In genomic region chr5:30161836-30162235, GRCm38 (mm10) we compare ENCODE assay signal across 28 mouse cellular contexts. TPM values are rescaled to one million over a fixed set of nuclear protein-coding genes. Genes with fewer than 3 reads are reported as not detected.
DNase-seq lines count a peak whose midpoint lies in the region; ATAC-seq and TF ChIP-seq lines count a peak whose summit lies in the region.
"Had no signal": no experiment of that assay in that cellular context is flagged by ENCODE, and none has a peak within 500 bp of the region (broad histone marks: within the 10 kb centered on the region; RNA-seq: fewer than 3 reads in every experiment).

No protein-coding gene starts in this region.

- H3K36me3 ChIP-seq in heart, adult 2 months (ENCODE audit: control insufficient read depth, insufficient read depth, low read length), result peaks cover 35% of the 10 kb centered on the region
- no peaks in the 10 kb centered on the region for H3K36me3 ChIP-seq in intestine, embryonic 15.5 days
- no peaks in the 10 kb centered on the region for H3K36me3 ChIP-seq in intestine, postnatal 0 days (ENCODE audit: control insufficient read depth, insufficient read depth)
- H3K36me3 ChIP-seq in midbrain, embryonic 10.5 days, result peaks cover 11% of the 10 kb centered on the region; the same call in 1 of the 2 replicates

- H3K4me2 ChIP-seq in intestine, embryonic 15.5 days (replicated peaks), result no peak overlapping the region
- peak overlapping the region; percentile 44; the same call in 1 of the 2 replicates for H3K4me2 ChIP-seq in intestine, postnatal 0 days (replicated peaks; ENCODE audit: low read depth)
- H3K4me2 ChIP-seq: embryonic facial prominence, embryonic 13.5 days; embryonic facial prominence, embryonic 15.5 days; forebrain, embryonic 12.5 days had no signal

- intact Hi-C loops in heart, adult 2 months (cut with DNase I), result no loop called here

- peak; percentile 68 for ATAC-seq in intestine, embryonic 15.5 days
- peak; percentile 70 for ATAC-seq in intestine, postnatal 0 days
- ATAC-seq: forebrain, embryonic 14.5 days; forebrain, embryonic 16.5 days had no signal

- no peak for TF ChIP-seq POLR2A in heart, adult 2 months (IDR thresholded peaks at IDR 0.05; ENCODE audit: insufficient read depth, low read depth, low read length)

- H3K4me3 ChIP-seq in heart, adult 2 months, result no peak overlapping the region
- no peak overlapping the region for H3K4me3 ChIP-seq in intestine, embryonic 15.5 days (replicated peaks)
- H3K4me3 ChIP-seq in intestine, postnatal 0 days (ENCODE audit: low read depth, low read length), result no peak overlapping the region
- H3K4me3 ChIP-seq in midbrain, embryonic 10.5 days, result no peak overlapping the region
- H3K4me3 ChIP-seq: embryonic facial prominence, embryonic 13.5 days; embryonic facial prominence, embryonic 15.5 days; erythroblast, embryonic 14.5 days; forebrain, embryonic 10.5 days; forebrain, embryonic 12.5 days had no signal

- TF ChIP-seq CTCF in heart, adult 2 months (IDR thresholded peaks at IDR 0.05), result no peak
- TF ChIP-seq CTCF in intestine, postnatal 0 days (IDR thresholded peaks at IDR 0.05; ENCODE audit: low read depth), result no peak

- no peaks in the 10 kb centered on the region for H3K9me3 ChIP-seq in intestine, embryonic 15.5 days
- H3K9me3 ChIP-seq in intestine, postnatal 0 days (ENCODE audit: control insufficient read depth), result no peaks in the 10 kb centered on the region
- no peaks in the 10 kb centered on the region for H3K9me3 ChIP-seq in midbrain, embryonic 10.5 days (replicated peaks)
- H3K9me3 ChIP-seq: embryonic facial prominence, embryonic 13.5 days; embryonic facial prominence, embryonic 15.5 days; forebrain, embryonic 10.5 days; forebrain, embryonic 12.5 days had no signal

- peaks cover 4% of the 10 kb centered on the region for H3K4me1 ChIP-seq in heart, adult 2 months (ENCODE audit: control insufficient read depth, insufficient read depth, low read length)
- H3K4me1 ChIP-seq in intestine, embryonic 15.5 days (replicated peaks), result no peaks in the 10 kb centered on the region
- H3K4me1 ChIP-seq in intestine, postnatal 0 days (replicated peaks; ENCODE audit: control insufficient read depth, insufficient read depth, low read length), result 0 out of 2 replicates have a peak, but pooled peaks cover 9% of the 10 kb centered on the region
- 0 out of 2 replicates have a peak, but pooled peaks cover 3% of the 10 kb centered on the region for H3K4me1 ChIP-seq in midbrain, embryonic 10.5 days
- H3K4me1 ChIP-seq: embryonic facial prominence, embryonic 13.5 days; embryonic facial prominence, embryonic 15.5 days; forebrain, embryonic 12.5 days had no signal

- no peak for DNase-seq in heart, adult 2 months
- DNase-seq in heart, adult 8-10 months (ENCODE audit: low spot score), result no peak
- no peak for DNase-seq in adrenal gland, postnatal 36 days
- DNase-seq in midbrain, embryonic 10.5 days (ENCODE audit: low spot score), result no peak
- DNase-seq: adrenal gland, adult 2 months; adrenal gland, postnatal 10 days; adrenal gland, postnatal 25 days; cerebellum, adult 11 months; cerebellum, adult 18-20 months; cerebellum, adult 8-10 months; cerebellum, adult 9-11 months; cerebellum, postnatal 14 days; cerebellum, postnatal 36 days; embryo, embryonic 11 days had no signal

- H3K79me2 ChIP-seq in heart, adult 2 months (replicated peaks; ENCODE audit: control insufficient read depth, insufficient read depth, low read length), result peaks cover 4% of the 10 kb centered on the region

- H3K9ac ChIP-seq in heart, adult 2 months (ENCODE audit: low read depth, low read length), result no peak overlapping the region
- H3K9ac ChIP-seq in intestine, embryonic 15.5 days, result no peak overlapping the region
- no peak overlapping the region for H3K9ac ChIP-seq in intestine, postnatal 0 days (ENCODE audit: low read depth, low read length)
- H3K9ac ChIP-seq: embryonic facial prominence, embryonic 13.5 days; embryonic facial prominence, embryonic 15.5 days; forebrain, embryonic 12.5 days had no signal

- no peak for TF ChIP-seq EP300 in heart, adult 2 months (IDR thresholded peaks at IDR 0.05; ENCODE audit: insufficient read depth, low read depth, low read length)

- WGBS in heart, adult 2 months, result 62% methylated on average over 1 of the region's 1 CpGs
- WGBS in intestine, embryonic 15.5 days, result 66% methylated on average over 1 of the region's 1 CpGs
- 38% methylated on average over 1 of the region's 1 CpGs for WGBS in intestine, postnatal 0 days
- WGBS in midbrain, embryonic 10.5 days, result 94% methylated on average over 1 of the region's 1 CpGs

- no peaks in the 10 kb centered on the region for H3K27me3 ChIP-seq in heart, adult 2 months (ENCODE audit: control insufficient read depth, insufficient read depth, low read length)
- H3K27me3 ChIP-seq in intestine, embryonic 15.5 days (replicated peaks), result no peaks in the 10 kb centered on the region
- no peaks in the 10 kb centered on the region for H3K27me3 ChIP-seq in intestine, postnatal 0 days (replicated peaks; ENCODE audit: control insufficient read depth, insufficient read depth, low read length)
- no peaks in the 10 kb centered on the region for H3K27me3 ChIP-seq in midbrain, embryonic 10.5 days (ENCODE audit: low read depth, poor library complexity, severe bottlenecking)
- H3K27me3 ChIP-seq: embryonic facial prominence, embryonic 13.5 days; embryonic facial prominence, embryonic 15.5 days; forebrain, embryonic 12.5 days had no signal

- peak overlapping the region; percentile 98 for H3K27ac ChIP-seq in heart, adult 2 months
- peak overlapping the region; percentile 23; the same call in 1 of the 2 replicates for H3K27ac ChIP-seq in intestine, embryonic 15.5 days
- peak overlapping the region; percentile 70 for H3K27ac ChIP-seq in intestine, postnatal 0 days (ENCODE audit: low read depth, low read length)
- H3K27ac ChIP-seq in midbrain, embryonic 10.5 days (replicated peaks), result no peak overlapping the region
- H3K27ac ChIP-seq: embryonic facial prominence, embryonic 13.5 days; embryonic facial prominence, embryonic 15.5 days; forebrain, embryonic 10.5 days; forebrain, embryonic 12.5 days had no signal

RNA-seq across cellular contexts. Expression of gene Hadhb, which starts 6.8 kb away (rescaled TPM):
- 1,000 to 10,000 TPM; 1,981 to 2,338 TPM for total RNA-seq in heart, adult 2 months (2021)
- polyA plus RNA-seq in heart, adult 2 months (2012; rRNA removed), result 1,187 and 1,731 TPM in 2 replicates
- total RNA-seq in heart, adult 8-10 months (2022), result 1,000 to 10,000 TPM; 2,312 to 2,801 (median 2,464) TPM
- 246 and 269 TPM in 2 replicates for polyA plus RNA-seq in intestine, embryonic 15.5 days (2015; fragmentation: Nextera tagmentation; extraction: Ambion mirVana)
- polyA plus RNA-seq in intestine, postnatal 0 days (2015; fragmentation: Nextera tagmentation; extraction: Ambion mirVana), result 392 and 420 TPM in 2 replicates
- total RNA-seq in adrenal gland, postnatal 36 days (2021), result 100 to 1,000 TPM; 827 to 996 TPM
- polyA plus RNA-seq in midbrain, embryonic 10.5 days (2016; fragmentation: Nextera tagmentation; extraction: Ambion mirVana), result 104 and 106 TPM in 2 replicates

RNA-seq across cellular contexts. Expression of gene Hadha, which starts 6.9 kb away (rescaled TPM):
- 1,000 to 10,000 TPM; 1,174 to 1,333 TPM for total RNA-seq in heart, adult 2 months (2021)
- 367 and 592 TPM in 2 replicates for polyA plus RNA-seq in heart, adult 2 months (2012; rRNA removed)
- total RNA-seq in heart, adult 8-10 months (2022), result 1,000 to 10,000 TPM; 1,298 to 1,376 (median 1,346) TPM
- polyA plus RNA-seq in intestine, embryonic 15.5 days (2015; fragmentation: Nextera tagmentation; extraction: Ambion mirVana), result 178 and 193 TPM in 2 replicates
- 301 and 307 TPM in 2 replicates for polyA plus RNA-seq in intestine, postnatal 0 days (2015; fragmentation: Nextera tagmentation; extraction: Ambion mirVana)
- total RNA-seq in adrenal gland, postnatal 36 days (2021), result 100 to 1,000 TPM; 505 to 525 TPM
- polyA plus RNA-seq in midbrain, embryonic 10.5 days (2016; fragmentation: Nextera tagmentation; extraction: Ambion mirVana), result 101 and 115 TPM in 2 replicates

RNA-seq across cellular contexts. Expression of gene Adgrf3, which starts 43.7 kb away (rescaled TPM):
- total RNA-seq in heart, adult 2 months (2021), result under 1 TPM in 1 of 2 experiments, not detected in 1; 0.20 TPM
- 0.12 and 0.20 TPM in 2 replicates for polyA plus RNA-seq in heart, adult 2 months (2012; rRNA removed)
- total RNA-seq in heart, adult 8-10 months (2022), result under 1 TPM in 1 of 4 experiments, not detected in 3; 0.57 TPM
- 0.19 and 0.38 TPM in 2 replicates for polyA plus RNA-seq in intestine, embryonic 15.5 days (2015; fragmentation: Nextera tagmentation; extraction: Ambion mirVana)
- 0.07 TPM in 1 of 2 replicates, not detected in the other for polyA plus RNA-seq in intestine, postnatal 0 days (2015; fragmentation: Nextera tagmentation; extraction: Ambion mirVana)
- total RNA-seq in adrenal gland, postnatal 36 days (2021), result not detected
- 0.05 TPM in 1 of 2 replicates, not detected in the other for polyA plus RNA-seq in midbrain, embryonic 10.5 days (2016; fragmentation: Nextera tagmentation; extraction: Ambion mirVana)
- total RNA-seq: adrenal gland, adult 2 months; adrenal gland, postnatal 25 days; common myeloid progenitor, adult 5-6 weeks had no signal
- polyA plus RNA-seq: adrenal gland, adult 2 months; C2C12; embryonic facial prominence, embryonic 11.5 days; embryonic facial prominence, embryonic 13.5 days; erythroblast, embryonic 14.5 days; forebrain, embryonic 10.5 days; forebrain, embryonic 12.5 days; forebrain, embryonic 14.5 days; forebrain, embryonic 16.5 days had no signal

RNA-seq across cellular contexts. Expression of gene 3110082J24Rik, which starts 56.0 kb away (rescaled TPM):
- not detected for total RNA-seq in heart, adult 2 months (2021)
- not detected in 2 replicates for polyA plus RNA-seq in heart, adult 2 months (2012; rRNA removed)
- not detected for total RNA-seq in heart, adult 8-10 months (2022)
- not detected in 2 replicates for polyA plus RNA-seq in intestine, embryonic 15.5 days (2015; fragmentation: Nextera tagmentation; extraction: Ambion mirVana)
- not detected in 2 replicates for polyA plus RNA-seq in intestine, postnatal 0 days (2015; fragmentation: Nextera tagmentation; extraction: Ambion mirVana)
- total RNA-seq in adrenal gland, postnatal 36 days (2021), result not detected
- polyA plus RNA-seq in midbrain, embryonic 10.5 days (2016; fragmentation: Nextera tagmentation; extraction: Ambion mirVana), result 2.4 and 3.7 TPM in 2 replicates
- total RNA-seq: adrenal gland, adult 2 months; adrenal gland, postnatal 10 days; adrenal gland, postnatal 25 days; common myeloid progenitor, adult 5-6 weeks; ES-E14; MEL had no signal
- polyA plus RNA-seq: adrenal gland, adult 2 months; embryonic facial prominence, embryonic 13.5 days; embryonic facial prominence, embryonic 15.5 days; erythroblast, embryonic 14.5 days had no signal

RNA-seq across cellular contexts. Expression of gene Garem2, which starts 56.9 kb away (rescaled TPM):
- under 1 TPM; 0.07 to 0.13 TPM for total RNA-seq in heart, adult 2 months (2021)
- 0.23 and 0.44 TPM in 2 replicates for polyA plus RNA-seq in heart, adult 2 months (2012; rRNA removed)
- total RNA-seq in heart, adult 8-10 months (2022), result under 1 TPM in 2 of 4 experiments, not detected in 2; 0.08 to 0.19 TPM
- 0.53 and 0.57 TPM in 2 replicates for polyA plus RNA-seq in intestine, embryonic 15.5 days (2015; fragmentation: Nextera tagmentation; extraction: Ambion mirVana)
- polyA plus RNA-seq in intestine, postnatal 0 days (2015; fragmentation: Nextera tagmentation; extraction: Ambion mirVana), result 0.20 TPM in 2 replicates
- total RNA-seq in adrenal gland, postnatal 36 days (2021), result not detected
- polyA plus RNA-seq in midbrain, embryonic 10.5 days (2016; fragmentation: Nextera tagmentation; extraction: Ambion mirVana), result 6.9 and 9.4 TPM in 2 replicates
- total RNA-seq: common myeloid progenitor, adult 5-6 weeks had no signal
- polyA plus RNA-seq: erythroblast, embryonic 14.5 days had no signal
